Mouse (Mus musculus) left cerebral cortex, adult 11 months (tissue): ENCODE measurements around the gene Upk1a.

Source experiments
- DNase-seq: peaks from one replicate; pipeline ENCODE4 v3.0.0; 2022; ENCODE audit warnings: low spot score

The Upk1a gene

DNA sequence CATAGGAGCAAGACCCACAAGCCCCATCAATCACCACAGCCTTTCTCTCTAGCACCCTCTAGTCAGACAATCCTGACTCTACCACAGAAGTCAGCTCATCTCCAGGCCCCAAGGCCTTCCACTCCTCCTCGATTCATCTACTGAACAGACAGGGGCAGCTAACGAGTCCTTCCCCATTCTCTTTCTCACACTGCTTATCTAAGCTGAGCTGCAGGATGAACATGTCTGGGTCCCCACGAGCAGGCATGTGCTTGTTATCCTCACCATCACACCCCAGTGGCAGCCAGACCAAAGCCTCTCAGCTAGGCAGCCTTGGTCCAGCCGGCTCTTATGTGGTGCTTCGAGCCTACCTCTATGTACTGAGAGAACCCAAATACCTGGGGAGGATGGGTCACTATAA is 40.3 kb downstream of the Upk1a start:
- no peak for DNase-seq

DNA sequence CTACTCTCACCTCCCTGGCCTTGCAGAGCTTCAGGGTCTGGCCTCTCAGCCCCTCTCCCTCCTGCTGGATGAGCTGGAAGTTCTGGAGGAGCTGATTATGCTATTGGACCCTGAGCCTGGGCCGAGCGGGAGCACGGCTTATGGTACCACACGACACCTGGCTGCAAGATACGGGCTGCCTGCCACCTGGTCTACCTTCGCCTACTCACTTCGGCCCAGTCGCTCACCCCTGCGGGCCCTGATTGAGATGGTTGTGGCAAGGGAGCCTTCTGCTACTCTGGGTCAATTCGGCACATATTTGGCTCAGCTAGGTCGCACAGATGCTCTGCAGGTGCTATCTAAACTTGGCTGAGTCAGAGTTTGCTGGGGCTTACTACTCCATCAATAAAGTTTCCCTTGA is 45.1 kb downstream of the Upk1a start:
- DNase-seq = no peak

DNA sequence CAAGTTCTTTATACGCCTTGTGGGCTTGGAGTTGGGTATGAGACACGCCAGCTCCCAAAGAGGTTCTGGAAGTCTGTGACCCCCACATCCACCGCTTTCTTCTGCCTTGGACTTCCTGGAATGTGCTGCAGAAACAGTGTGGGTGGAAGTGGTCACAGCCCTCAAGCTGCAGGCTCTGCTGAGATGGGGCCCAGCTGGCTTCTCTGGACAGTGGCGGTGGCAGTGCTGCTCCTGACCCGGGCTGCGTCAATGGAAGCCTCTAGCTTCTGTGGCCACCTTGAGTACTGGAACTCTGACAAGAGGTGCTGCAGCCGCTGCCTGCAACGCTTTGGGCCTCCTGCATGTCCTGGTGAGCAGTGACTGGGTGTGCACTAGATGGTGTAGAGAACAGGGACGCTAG is 46.6 kb downstream of the Upk1a start:
- DNase-seq = no peak

DNA sequence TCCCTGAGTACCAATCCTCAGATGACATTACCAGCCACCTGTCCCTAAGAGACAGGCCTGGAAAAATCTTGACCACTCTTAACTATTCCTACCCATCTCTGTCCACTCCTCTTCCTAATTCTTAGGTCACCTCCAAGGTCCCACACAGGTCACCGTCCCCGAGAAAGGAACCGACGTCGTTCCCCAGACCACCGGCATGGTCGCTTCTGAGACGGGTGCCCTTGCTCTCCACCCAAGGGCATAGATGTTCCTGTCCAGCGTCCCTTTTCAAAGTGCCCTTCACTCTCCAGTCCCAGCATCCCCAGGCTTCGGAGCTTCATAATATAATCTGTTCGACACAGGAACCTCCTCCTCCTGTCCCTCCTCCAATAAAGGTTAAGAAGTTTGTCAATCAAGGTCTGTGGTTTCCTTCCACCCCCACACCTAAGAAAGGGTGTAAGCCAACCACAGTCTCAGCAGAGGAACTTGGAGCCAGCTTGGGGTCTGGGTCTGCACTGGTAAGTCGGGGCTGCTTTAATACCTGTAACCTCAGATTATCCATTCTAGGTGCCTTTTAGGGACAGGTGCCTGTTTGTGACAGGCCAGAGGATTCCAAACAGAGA is 47.6 kb downstream of the Upk1a start, which contains the start of gene Igflr1:
Gene Igflr1, plus strand, starts transcription at position 458 of the 602 bp plus-strand sequence.
- no peak for DNase-seq

DNA sequence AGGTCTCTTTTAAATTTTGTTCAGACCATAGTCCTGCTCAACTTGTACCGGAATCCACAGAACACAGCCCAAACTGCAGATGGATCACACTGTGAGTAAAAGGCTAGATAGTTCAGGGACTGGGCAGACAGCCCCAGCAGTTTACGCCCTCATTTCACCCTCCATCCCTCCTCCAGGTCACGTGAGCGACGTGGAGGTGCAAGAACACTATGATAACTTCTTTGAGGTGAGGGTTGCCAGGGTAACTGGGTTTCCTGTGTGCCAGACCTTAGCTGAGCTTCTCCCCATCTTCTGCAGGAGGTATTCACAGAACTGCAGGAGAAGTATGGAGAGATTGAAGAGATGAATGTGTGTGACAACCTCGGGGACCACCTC is 48.8 kb downstream of the Upk1a start:
- DNase-seq = no peak

DNA sequence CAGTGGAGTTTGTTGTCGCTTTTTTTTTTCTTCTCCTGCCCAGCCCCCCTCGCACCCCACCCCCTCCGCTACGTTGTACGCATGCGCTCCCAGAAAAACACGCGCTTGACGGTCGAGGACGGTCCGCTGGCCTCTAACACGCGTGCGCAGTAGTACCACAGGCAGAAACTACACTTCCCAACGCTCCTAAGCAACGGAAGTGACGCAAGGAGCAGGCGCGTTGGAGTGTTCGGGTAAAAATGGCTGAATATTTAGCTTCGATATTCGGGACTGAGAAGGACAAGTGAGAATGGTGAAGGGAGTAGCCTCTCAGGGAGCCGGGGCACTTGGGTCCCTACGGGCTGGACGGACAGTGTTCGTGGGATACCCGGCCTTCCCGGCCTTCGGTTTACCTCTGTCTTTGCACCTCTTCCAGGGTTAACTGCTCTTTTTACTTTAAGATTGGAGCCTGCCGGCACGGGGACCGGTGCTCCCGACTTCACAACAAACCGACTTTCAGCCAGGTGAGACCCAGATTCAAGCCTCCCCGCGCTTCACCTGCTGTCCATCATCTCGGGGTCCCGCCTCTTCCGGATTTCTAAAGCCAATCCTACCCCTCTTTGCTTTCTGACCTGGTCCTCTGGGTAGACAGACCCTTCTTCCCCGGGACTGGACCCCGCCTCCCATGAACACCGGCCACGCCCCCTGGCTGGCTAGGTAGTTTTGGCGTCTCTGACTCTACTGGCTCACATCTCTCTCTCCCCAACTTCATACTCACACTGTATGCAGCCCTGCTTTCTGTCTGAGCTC is 49.3 kb downstream of the Upk1a start, which contains the start of the genes U2af1l4, Gm49396 and Psenen:
Gene U2af1l4, plus strand, starts transcription at position 185 of the 789 bp plus-strand sequence.
Gene Gm49396, plus strand, starts transcription at position 228 of the 789 bp plus-strand sequence.
Gene Psenen, minus strand, starts transcription at position 511 of the 789 bp plus-strand sequence.
- peak; percentile 93 for DNase-seq

DNA sequence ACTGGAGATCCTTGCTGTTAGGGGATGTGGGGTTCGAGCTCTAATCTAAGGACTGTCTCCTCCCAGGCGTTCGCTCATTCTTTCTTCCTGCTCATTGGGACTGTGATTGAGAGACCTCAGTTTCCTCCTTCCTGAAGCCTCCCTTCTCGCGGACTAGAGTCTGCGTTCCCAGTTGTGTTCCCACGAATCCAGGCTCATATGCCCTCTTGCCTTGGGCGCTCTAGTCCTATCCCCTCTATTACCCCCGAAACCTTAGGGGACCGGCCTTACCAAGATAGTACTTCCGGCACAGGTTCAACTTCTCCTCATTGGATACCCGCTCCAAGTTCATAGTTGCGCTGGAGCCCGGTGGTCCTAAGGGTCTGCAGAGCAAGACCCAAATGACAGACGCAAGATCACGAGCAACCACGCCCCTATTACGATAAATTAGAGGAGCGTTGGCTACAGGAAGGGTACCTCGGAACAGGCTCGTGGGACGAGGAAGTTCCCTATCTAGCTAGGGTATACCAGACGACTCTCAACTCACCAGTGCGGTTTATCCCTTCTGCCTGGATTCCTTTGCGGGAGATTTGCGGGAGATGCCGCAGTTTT is 50.0 kb downstream of the Upk1a start:
- DNase-seq = no peak

DNA sequence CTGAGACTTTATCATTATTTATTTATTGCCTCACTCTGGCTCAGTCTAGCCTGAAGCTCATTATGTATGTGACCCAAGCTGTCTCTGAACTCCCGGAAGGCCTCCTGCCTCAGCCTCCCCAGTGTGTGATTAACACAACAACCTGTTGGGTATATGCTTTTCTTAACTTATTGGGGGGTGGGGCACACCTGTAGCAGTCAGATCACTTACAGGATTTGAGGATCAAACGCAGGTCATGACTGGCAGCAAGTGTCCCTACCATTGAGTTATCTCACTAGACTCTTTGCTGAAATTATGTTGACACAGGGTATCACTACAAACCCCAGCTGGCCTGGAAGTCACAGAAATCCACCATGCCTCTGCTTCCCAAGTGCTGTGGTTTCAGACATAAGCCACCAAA is 52.4 kb downstream of the Upk1a start:
- DNase-seq = no peak

DNA sequence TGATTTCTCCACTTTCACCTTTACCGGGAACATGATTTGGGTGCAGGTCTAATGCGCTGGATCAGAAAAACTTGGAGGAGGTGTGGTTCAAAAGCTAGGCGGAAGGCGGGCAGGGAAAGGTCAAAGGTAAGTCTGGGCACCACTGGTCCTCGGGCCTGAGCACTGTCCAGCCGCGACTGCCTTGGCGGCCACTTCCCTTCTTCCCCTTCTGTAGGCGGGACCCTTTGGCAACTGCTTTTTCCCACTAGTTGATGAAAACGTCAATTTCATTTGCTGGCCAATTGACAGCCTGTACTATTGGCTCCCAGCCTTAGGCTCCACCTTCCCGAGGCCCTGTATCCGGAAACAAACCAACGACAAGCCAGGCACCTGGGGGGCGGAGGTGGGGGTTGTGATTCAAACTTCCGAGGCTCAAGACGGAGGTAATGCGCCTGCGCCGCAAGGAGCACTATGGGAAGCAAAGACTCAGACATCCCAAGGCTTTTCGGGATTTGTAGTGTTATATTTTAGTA is 53.1 kb downstream of the Upk1a start, which contains the start of gene Lin37:
Gene Lin37, minus strand, starts transcription at position 396 of the 512 bp plus-strand sequence.
- peak; percentile 98 for DNase-seq

DNA sequence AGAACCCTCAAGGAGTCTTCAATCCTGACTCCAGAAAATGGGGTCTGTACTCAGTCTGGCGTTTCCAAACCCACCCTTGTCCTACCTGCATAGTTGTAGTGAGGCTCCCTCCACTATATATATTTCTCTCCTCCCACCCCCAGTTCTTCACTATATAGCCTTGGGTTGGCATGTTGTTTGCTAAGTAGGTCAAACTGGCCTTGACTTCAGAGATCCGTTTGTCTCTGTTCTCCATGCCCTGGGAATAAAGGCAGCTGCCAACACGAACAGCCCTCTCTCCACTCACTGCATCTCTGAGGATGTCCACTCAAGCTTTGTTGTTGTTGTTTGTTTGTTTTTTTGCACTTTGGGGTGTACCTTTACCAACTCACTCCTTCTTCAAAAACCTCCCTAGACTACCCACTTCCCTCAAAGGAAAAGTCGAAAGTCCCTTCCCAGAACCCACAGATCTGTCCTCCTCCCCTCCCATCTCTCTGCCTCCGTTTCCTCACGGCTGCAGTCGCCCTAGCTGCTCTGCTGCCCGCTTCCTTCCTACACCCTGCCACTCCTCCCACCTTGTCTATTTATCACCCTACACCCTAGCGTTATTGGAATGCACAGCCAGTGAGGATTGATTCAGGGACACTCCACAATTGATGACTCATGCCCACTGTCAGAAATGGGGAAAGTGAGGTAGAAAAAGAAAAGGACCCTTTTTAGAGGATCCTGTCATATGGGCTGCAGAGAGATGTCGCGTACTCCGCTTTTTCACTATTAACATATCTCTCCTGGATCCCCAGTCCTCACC is 53.8 kb downstream of the Upk1a start:
- DNase-seq = no peak

DNA sequence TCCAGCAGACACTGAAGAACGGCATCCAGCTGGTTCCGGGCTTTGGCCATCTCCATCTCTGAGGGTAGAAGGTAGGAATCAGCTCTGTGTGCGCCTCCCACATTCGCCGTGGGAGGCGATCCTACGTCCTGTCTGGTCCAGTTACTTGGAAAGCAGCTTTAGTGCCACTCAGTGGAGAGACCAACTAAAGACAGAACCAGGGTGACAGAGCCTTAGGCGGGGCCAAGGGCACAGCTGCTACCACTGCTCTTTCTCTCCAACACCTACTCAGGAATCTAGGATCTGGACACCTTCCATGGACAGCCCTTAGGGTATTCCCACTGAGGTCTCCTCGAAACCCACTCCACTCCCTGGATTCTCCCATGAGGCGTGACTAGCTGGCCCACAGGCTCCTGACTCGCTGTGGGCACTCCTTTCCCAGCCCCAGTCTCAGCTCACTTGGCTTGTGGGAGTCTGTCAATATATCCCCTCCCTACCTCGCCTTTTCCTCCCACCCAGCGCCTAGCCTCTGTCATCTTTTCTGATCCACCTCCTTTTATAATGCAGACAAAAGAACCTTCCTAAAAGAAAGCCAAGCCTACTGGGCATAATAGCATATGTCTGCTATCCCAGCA is 54.6 kb downstream of the Upk1a start:
- DNase-seq = no peak

DNA sequence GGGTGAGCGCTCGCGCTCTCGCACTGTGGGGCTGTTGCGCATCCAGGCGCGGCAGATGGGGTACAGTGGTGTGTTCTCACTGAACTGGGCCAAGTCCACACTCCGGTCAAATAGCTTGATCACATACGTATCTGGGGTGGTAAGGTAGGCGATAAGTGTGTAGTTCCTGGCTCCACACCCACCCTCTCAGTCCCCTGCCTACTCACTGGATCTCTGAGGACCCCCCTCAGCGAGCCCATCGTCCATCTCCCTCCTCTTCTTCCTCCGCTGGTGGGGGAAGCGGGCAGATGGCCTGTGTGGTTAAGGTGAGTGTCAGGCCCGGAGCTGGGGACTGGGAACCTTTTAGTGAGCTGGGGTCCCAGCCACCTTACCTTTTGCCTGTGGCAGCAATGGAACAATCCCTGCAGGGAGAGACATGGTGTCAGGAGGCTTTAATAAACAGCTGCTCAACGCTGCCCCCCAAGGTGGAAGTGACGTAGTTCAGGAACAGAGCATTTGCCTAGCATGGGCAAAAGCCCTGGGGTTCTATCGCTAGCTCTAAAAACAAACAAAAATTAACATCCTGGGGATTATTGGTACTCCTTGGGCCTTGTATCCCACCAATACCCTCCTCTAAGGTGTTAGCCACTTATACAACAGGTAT is 55.6 kb downstream of the Upk1a start:
- DNase-seq = no peak

DNA sequence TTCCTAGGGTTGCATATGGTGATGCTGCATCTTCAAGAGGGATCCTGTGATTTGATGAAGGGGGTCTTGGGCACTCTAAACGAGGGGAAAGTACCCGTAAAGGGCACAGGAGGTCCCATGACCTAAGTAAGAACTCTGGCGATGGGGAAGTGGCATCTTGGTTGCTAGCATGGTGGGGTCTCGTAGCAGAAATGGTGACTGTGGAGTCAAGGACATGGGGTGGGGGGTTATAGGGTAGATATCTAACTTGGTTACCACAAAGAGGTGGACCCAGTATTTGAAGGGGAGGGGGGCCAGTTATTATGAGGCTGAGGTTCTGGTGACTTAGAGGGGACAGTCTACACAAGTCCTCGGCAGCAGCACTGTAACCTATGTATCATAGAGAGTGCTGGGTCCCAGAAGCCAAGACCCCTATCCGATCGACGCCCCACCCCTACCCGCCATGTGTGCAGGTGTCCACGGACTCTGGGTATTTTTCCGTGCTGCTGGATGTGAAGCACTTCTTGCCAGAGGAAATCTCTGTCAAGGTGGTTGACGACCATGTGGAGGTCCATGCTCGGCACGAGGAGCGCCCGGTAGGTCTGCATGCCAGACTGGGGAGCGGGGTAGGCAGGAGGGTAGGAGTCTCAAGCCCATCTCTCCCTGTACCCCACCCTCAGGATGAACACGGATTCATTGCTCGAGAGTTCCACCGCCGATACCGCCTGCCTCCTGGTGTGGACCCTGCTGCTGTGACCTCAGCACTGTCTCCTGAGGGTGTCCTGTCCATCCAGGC is 58.6 kb downstream of the Upk1a start:
- DNase-seq = no peak
